Mouse (Mus musculus): ENCODE data around the gene Plin2. TPM values are rescaled to one million over a fixed set of nuclear protein-coding genes. Genes with fewer than 3 reads are reported as not detected.

The Plin2 gene
- 14.7 TPM for polyA plus RNA-seq (2017; shearing (Covaris generic))

DNA sequence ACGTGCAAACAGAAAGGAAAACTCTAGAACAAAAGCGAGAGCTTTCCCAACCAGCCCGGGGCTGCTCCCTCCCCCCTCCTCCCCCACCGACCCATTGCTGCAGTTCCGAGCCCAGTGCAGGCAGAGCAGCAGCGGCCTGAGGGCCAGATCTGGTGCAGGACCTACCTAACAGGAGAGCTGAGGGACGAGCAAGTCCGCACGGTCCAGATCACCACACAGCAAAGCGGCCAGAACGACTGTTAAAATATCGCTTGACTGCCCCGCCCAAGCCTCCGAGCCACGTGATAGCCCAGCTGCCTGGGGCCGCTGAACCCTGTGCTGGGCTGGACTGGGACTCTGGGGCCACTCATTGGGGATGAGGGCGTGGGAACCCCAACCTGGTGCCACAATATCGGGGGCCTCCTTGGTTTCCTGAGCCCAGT lies at the start of gene Plin2:
Plin2 (minus strand) TSS at position 281 of the 422 bp plus-strand sequence.

DNA sequence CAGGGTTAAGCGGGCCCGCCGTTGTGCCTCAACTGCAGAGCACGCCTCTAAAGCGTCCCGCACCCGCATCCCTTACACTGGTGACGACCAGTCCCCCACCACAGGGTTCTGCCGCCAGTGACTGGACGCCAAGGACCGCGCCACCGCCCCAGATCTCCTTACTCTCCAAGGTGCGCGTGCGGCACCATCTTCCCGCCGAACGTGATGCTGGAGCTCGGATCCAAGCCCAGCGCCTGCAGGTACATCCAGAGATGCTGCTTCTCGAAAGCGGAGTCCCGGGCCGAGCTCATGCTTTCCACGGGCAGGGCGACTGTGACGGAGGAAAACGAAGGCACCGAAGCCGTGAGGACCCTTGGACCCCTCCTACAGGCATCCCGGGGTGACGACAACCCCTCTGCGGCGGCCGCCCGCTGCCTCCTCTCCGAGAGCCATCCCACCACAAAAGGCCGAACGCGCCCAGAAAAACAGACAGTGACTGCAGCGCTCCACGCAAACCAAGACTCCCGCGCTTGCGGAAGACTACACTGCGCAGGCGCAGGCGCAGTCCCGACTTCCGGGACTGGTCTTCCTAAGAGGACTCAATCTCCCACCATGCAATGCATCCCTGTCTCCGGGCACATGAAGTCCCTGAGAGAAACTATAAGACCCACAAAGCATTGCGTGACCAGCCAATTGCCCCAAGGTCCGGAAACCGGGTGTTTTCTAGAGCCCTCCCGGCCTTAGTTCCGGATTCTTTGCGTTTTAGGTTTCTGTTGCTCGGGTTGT lies 58.2 kb downstream of the Plin2 start, which contains the start of gene Haus6:
Haus6 (minus strand) TSS at position 532 of the 765 bp plus-strand sequence.

Other genes with a start within 250 kb of the Plin2 start
- gene Saxo1, start 111.7 kb downstream of the Plin2 start, polyA plus RNA-seq (2017; shearing (Covaris generic)): 0.84 TPM
- gene Rraga, start 94.4 kb downstream of the Plin2 start, polyA plus RNA-seq (2017; shearing (Covaris generic)): 42.6 TPM
- 17.3 TPM for gene Haus6, start 58.0 kb downstream of the Plin2 start, polyA plus RNA-seq (2017; shearing (Covaris generic))
- gene Dennd4c, start 78.5 kb upstream of the Plin2 start, polyA plus RNA-seq (2017; shearing (Covaris generic)): 60.7 TPM
- gene Rps6, start 187.4 kb upstream of the Plin2 start, polyA plus RNA-seq (2017; shearing (Covaris generic)): 589 TPM
- gene Acer2, start 204.3 kb upstream of the Plin2 start, polyA plus RNA-seq (2017; shearing (Covaris generic)): 5.7 TPM

All from effector memory CD4-positive, alpha-beta T cell, adult 7 months (primary cell).